Mouse (Mus musculus): ENCODE measurements around the gene Uqcc2.

Uqcc2 gene

DNA sequence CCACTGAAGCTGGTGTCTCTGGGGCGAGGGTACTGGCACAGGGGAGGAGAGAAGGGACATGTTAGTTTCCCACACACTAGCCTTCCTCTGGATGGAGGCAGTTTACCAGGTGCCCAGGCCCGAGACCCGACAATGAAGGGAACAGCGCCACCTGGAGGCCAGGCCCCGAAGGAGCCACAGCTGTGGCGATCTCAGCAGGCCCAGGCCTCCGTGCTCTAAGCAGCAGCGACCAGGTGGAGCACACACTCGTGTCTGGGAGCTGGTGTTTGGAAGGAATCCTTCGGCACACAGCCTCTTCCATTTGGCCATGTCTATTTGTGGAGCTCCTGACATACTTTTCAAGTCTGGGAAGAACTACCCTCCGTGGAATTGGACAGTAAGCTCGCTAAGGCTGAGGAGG, 8.5 kb downstream of the Uqcc2 start:
- in situ Hi-C loops (cut with MboI, MseI), result no loop called here

DNA sequence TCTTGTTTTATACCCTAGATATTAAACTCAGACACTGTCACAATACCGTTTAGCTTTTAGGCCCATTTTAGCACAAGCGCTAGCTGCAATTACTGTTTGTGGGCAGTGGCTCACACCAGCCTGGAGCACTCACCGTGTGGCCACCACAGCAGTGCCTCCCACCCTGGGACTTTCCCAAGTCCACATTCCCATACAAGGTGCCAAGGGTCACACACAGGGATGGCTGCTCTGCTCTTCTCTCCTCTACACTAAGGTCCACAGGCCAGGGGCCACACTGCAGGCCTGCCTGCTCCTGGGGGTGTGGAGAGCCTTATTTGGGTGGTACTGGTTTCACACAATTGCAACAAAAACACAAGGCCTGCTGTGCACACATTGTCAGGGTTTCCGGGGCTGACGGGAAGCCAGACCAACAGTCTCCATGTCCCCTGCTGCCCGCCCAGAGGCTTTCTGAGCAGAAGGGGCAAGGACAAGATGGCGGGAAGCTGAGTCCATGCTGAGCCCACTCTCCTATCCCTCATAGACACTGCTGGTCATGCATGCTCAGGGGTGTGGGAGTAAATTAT, 9.8 kb downstream of the Uqcc2 start:
- in situ Hi-C loops (cut with MboI, MseI), result no loop called here

DNA sequence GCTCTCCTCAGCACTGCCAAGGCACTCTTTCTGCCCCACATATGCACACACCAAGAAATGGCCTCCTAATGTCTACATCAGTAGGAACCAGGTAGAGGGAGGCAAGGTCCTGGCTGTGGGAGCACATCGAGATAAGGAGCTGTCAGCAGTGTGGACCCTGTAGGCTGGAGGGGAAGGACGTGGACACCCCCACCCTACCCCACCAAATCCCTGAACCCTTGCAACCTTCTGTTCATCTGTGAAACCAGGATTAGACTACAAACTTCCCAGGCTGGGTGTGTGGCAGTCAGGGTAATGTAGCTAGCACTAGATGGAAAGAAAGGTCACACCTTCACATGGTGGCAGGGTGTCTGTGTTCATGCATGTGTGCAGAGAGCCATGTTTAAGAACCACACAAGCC, 10.6 kb downstream of the Uqcc2 start:
- in situ Hi-C loops (cut with MboI, MseI), result no loop called here

DNA sequence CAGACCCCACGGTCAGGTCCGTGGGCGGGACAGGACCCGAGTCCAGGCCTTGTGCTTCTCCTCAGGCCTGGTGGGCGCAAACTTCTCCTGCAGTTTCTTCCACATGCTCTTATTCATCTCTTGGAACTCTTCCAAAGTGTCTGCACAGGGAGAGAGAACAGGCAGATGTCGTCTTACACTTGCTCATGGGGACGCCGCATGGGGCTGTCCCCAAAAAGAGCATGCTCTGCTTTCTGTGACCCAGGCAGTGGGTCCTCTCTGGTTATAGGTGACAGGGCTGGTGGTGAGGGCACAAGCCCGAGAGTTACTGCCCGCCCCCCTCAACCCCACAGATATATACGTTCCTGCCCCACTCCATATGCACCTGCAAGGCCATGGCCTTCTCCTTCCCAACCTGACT, 11.0 kb downstream of the Uqcc2 start:
- in situ Hi-C loops (cut with MboI, MseI), result no loop called here

DNA sequence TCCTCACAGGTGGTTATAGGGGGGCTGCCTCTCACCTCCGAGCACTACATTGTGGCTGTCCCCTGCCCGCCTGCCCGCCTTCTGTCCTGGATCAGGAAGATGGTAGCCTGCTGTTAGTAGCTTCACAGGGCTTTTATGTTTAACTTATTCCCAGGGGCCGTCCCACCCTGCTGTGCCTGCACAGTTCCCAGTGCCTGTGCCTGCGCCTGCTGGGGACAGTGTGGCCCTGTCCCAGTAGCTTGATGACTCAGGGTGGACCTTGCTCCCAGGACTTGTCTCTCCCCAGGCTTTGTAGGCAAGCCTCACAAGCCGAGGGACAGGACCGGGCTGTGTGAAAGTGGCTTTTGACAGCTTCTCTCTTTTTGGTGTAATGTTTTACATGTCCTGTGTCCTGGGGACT, 11.9 kb downstream of the Uqcc2 start:
- in situ Hi-C loops (cut with MboI, MseI), result no loop called here

GRCm38 (mm10) chr17:27121266-27121665, 12.4 kb downstream of the Uqcc2 start:
- in situ Hi-C loops (cut with MboI, MseI), result no loop called here

DNA sequence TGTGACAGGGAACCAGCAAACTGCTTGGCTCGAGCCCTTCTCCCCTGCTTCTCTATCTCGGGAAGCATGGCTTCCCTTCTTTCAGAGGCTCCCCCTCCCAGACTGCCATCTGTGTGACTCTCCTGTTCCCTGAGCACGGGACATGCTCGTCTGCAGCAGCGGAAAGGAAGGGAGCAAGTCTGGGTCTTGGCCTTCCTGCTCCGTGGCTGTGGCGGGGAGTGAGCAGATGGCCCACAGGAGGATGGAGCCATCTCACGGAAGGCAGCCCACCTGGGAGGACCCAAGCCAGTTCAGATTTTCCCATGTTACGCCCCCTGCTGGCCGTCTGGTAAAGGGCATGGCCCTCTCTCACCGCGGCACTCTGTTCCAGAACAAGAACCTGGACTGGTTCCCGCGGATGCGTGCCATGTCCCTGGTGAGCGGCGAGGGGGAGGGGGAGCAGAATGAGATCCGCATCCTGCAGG, 13.1 kb downstream of the Uqcc2 start:
- in situ Hi-C loops (cut with MboI, MseI), result no loop called here

GRCm38 (mm10) chr17:27119954-27120353, 13.8 kb downstream of the Uqcc2 start:
- in situ Hi-C loops (cut with MboI, MseI), result no loop called here

GRCm38 (mm10) chr17:27119540-27119895, 14.2 kb downstream of the Uqcc2 start:
- in situ Hi-C loops (cut with MboI, MseI), result no loop called here

- in situ Hi-C loops (cut with MboI, MseI), result no loop called here
Measured at GRCm38 (mm10) chr17:27118676-27119539, 14.8 kb downstream of the Uqcc2 start.

DNA sequence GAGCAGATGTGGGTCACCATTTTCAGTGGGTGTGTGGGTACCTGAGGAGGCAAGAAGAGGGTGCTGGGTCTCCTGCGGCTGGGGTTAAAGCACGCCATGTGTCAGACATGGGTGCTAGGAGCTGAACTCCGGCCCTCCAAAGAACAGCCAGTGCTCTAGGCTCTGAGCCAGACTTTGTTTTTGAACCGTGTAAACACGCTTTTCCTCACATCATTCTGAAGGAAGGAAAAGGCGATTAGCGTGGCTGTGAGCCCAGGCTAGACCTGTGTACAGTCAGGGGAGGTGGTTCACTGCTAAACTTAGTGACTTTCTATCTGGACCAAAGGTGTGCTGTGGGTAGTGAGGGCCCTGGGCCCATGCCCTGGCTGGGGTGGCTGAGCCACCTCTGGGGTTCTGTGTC, 23.6 kb downstream of the Uqcc2 start:
- in situ Hi-C loops (cut with MboI, MseI), result no loop called here

DNA sequence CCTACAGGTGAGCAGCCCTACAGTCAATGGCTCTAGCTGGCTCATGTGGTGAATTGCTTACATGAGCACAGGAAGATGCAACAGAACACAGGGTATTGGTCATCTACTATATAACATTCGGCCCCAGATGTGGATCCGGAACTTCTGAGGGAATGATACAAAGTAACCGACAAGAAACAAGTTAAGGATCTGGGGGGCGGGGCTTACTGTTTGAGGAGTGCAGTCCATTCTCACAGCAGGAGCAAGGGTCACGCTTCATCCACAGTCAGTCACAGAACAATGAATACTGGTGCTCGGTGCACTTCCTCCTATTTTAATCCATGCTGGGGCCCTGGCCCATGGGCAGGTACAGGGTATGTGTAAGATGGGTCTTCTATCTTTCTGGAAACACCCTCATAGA, 25.8 kb downstream of the Uqcc2 start:
- in situ Hi-C loops (cut with MboI, MseI), result no loop called here

DNA sequence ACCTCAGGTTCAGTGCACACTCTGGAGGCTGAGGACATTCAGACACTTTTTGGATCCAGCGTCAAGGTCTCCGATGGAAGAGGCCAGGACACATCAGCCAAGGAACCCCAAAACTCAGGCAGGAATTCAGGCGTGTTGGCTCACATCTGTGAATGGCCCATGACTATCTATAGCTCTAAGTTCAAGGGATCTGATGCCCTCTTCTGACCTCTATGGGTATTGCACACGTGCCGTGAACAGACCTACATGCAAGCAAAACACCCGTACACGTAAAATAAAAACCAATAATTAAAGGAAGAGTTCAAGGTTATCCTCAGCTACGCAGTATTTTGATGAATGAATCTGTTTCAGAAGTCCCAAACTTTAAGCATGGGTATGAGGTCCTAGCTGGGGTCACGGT, 27.0 kb downstream of the Uqcc2 start:
- in situ Hi-C loops (cut with MboI, MseI), result no loop called here

GRCm38 (mm10) chr17:27105698-27106470, 27.8 kb downstream of the Uqcc2 start:
- in situ Hi-C loops (cut with MboI, MseI), result no loop called here

GRCm38 (mm10) chr17:27101675-27102074, 32.0 kb downstream of the Uqcc2 start:
- in situ Hi-C loops (cut with MboI, MseI), result no loop called here

GRCm38 (mm10) chr17:27095690-27096089, 38.0 kb downstream of the Uqcc2 start:
- in situ Hi-C loops (cut with MboI, MseI), result no loop called here

DNA sequence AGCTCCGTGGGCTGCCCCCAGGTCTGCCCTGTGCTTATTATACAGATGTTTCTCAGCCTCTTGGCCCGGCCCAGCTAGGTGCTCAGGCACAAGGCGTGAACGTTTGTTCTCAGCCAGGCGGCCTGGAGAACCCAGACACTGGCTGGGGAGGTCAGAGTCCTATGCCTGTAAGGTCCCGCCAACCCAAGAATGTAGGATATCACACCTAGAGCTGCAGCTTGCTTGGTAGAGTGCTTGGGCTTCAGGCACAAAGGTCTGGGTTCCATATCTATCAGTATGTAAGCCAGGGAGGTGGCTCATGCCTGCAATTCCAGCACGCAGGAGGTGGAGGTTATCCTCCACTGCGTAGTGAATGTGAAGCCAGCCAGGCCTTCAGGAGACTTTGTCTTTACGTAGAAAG, 43.6 kb downstream of the Uqcc2 start:
- in situ Hi-C loops (cut with MboI, MseI), result no loop called here

DNA sequence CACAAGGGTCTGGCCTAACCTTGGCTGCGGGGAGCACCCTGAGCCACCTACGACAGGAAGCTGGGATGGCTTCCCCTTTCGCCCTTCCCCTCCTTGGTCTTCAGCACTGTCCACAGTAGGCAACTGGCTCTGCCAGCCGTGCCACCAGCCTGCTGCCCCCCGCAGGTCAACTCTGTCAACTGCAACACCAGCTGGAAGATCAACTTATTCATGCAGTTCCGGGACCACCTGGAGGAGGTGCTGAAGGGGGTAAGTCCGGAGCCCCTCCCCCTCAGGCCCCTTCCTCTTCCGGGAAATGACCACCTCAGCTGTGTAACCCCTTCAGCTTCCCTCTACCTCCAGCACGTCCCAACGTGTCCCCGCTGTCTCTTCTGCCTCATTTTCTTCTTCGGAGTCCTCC, 46.3 kb downstream of the Uqcc2 start:
- in situ Hi-C loops (cut with MboI, MseI), result no loop called here

- in situ Hi-C loops (cut with MboI, MseI), result no loop called here
Measured at GRCm38 (mm10) chr17:27085676-27086075, 48.0 kb downstream of the Uqcc2 start.

DNA sequence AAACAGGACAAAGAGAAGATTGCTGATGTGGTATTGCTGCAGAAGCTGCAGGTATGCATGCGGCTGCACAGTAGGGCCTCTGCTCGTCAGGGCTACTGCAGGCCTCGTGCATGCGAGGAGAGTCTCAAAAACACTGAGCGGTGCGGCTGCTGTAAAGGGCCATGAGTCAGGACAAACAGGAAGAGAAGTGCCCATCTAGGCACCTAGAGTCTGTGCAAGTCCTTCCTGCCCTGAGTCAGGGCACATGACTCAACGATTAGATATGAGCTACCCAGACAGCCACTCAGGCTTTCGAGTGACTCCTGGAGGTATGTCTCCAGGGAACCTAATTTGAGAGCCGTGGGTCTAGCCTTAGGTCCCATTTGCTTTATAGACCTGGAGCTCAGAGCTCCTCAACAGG, 50.1 kb downstream of the Uqcc2 start:
- in situ Hi-C loops (cut with MboI, MseI), result no loop called here

DNA sequence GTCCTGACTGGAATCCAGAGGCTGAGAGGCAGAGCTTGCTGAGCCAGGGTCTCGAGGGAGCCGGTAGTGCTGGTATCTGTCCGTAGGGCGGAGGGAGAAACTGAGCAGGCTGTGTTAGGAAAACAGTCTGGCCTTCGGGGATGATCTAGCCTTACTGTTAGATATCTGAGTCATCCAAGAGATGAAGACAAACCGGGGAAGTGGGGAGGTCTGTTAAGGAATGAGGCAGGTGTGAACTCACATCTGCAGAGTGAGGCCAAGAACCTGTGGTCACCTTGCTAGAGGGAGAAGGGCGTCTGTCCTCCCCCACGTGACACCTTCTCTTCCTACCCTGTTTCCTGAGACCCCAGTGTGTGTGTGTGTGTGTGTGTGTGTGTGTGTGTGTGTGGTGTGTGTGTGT, 50.9 kb downstream of the Uqcc2 start:
- in situ Hi-C loops (cut with MboI, MseI), result no loop called here

DNA sequence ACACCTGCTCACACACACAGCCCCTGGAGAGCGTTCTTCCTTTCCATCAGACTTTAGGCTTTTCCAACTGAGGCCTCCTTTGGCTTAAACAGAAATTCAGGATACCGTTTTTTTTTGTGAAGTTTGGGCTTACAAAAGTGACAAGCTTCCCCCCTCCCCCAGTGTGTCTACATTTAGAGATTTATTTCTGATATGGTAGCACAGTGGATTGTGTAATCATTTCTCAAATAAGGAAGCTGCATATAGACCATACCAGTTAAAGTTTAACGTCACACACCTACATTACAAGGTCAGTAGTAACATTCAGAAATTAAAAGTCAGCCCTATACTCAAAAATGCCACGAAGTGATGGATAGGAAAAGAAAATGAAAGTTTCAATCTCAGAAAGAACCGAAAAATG, 51.8 kb downstream of the Uqcc2 start:
- in situ Hi-C loops (cut with MboI, MseI), result no loop called here

DNA sequence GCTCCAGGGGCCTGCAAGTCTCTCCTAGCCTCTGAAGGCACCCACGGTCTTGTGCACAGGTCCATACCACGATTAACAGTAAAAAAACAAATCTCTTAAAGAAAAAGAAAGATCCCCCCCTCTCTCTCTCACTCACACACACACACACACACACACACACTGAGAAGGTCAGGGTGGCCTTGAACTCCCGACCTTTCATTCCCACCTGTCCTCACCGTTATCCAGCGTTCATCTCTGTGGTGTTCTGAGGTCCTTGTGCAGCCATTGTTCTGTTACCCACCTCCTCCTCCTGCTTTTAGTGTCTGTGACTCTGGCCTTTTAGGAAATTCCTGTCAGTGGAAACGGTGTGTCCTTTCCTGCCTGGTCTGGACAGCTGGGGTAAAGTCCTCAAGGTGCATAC, 55.2 kb downstream of the Uqcc2 start:
- in situ Hi-C loops (cut with MboI, MseI), result no loop called here
